Mouse (Mus musculus) hindbrain, embryonic 13.5 days (tissue): ENCODE measurements around the gene Inpp1. TPM values are rescaled to one million over a fixed set of nuclear protein-coding genes. Genes with fewer than 3 reads are reported as not detected.

Source experiments
- ATAC-seq: fragments of 200-750 bp; cut with Nextera tagmentation; 2 replicates; pipeline ENCODE4 v1.8.0; 2017; ENCODE audit warnings: moderate TSS enrichment; ENCODE audit not compliant: low FRiP score
- H3K27ac ChIP-seq: fragments of 300-500 bp; sonication (generic); 2 replicates; pipeline ENCODE4 v1.5.1; 2015; ENCODE audit warnings: inconsistent platforms, mild to moderate bottlenecking, moderate library complexity
- H3K27me3 ChIP-seq: fragments of 300-500 bp; sonication (generic); 2 replicates; pipeline ENCODE4 v1.6.1; 2015; ENCODE audit warnings: mild to moderate bottlenecking, inconsistent platforms
- H3K36me3 ChIP-seq: fragments of 300-500 bp; sonication (generic); 2 replicates; pipeline ENCODE4 v1.6.1; 2015; ENCODE audit warnings: mild to moderate bottlenecking, inconsistent platforms
- H3K4me1 ChIP-seq: fragments of 300-500 bp; sonication (generic); replicated peaks from 2 replicates; pipeline ENCODE4 v1.6.1; 2015; ENCODE audit warnings: inconsistent platforms
- H3K4me2 ChIP-seq: fragments of 300-500 bp; sonication (generic); 2 replicates; pipeline ENCODE4 v1.6.1; 2015; ENCODE audit warnings: inconsistent platforms, mild to moderate bottlenecking, moderate library complexity
- H3K4me3 ChIP-seq: fragments of 300-500 bp; sonication (generic); 2 replicates; pipeline ENCODE4 v1.5.1; 2015; ENCODE audit warnings: mild to moderate bottlenecking, inconsistent platforms
- H3K9ac ChIP-seq: fragments of 300-500 bp; sonication (generic); 2 replicates; pipeline ENCODE4 v1.6.1; 2015; ENCODE audit warnings: mild to moderate bottlenecking, inconsistent platforms
- H3K9me3 ChIP-seq: fragments of 300-500 bp; sonication (generic); 2 replicates; pipeline ENCODE4 v1.6.1; 2016; ENCODE audit warnings: inconsistent platforms
- WGBS: fragments of 180-500 bp; shearing (Covaris S2); methylation state at CpG from one replicate; pipeline ENCODE4 v1.1.7; 2015; 5-methylcytosine and 5-hydroxymethylcytosine counted together
- polyA plus RNA-seq: library from polyadenylated mRNA; unstranded; fragments of >200 nt; fragmentation: Nextera tagmentation; extraction: Ambion mirVana; gene quantifications from 2 replicates; pipeline ENCODE4 v1.2.1, GENCODE M21; 2015

Gene Inpp1
- polyA plus RNA-seq, 1 experiment from 2014 or later = 23.9 TPM

DNA sequence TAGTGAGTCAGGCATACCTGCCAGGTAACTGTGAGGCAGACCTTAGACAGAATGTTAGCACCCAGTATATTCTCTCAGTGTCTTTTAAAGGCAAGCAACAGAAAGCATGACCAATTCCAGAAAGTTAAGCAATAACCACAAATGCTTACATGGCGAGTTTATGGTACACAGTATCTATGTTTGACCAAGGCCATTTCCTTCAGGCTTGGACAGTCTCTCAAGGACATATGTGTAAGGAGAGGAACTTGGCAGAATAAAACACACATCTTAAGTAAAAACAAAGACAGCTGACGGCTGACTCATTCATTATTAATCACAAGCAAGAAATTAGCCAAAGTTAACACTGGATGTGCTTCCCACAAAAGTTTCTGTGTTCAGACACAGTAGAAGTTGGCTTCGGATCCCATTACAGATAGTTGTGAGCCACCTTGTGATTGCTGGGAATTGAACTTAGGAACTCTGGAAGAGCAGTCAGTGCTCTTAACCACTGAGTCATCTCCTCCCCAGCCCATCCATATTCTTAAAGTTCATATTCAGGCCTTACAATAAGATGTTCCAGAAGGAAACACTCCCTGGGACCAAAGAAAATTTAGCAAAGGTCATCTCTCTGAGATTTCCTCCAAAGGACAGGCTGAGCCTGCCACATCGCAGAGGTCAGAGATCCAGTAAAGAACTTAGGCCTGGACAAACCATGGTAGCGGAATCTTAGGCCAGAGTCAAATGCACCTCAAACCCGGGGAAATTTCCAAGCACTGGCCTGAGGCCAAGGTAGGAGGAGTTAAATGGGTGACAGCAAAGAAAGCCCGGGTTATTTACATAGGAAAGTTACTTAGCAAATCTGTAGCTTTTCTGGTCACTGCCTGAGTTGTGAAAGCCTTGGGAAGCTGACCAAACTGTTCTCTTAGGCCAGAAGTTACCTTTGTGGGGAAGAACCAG is 52.0 kb downstream of the Inpp1 start:
- no peaks in the 10 kb centered on the region for H3K27me3 ChIP-seq
- 80% methylated on average over 7 of the region's 7 CpGs for WGBS
- no peak overlapping the region for H3K4me2 ChIP-seq
- no peak overlapping the region for H3K4me3 ChIP-seq
- no peak for ATAC-seq
- no peak overlapping the region for H3K27ac ChIP-seq
- no peaks in the 10 kb centered on the region for H3K4me1 ChIP-seq
- H3K9ac ChIP-seq = no peak overlapping the region
- no peaks in the 10 kb centered on the region for H3K9me3 ChIP-seq
- H3K36me3 ChIP-seq = no peaks in the 10 kb centered on the region

DNA sequence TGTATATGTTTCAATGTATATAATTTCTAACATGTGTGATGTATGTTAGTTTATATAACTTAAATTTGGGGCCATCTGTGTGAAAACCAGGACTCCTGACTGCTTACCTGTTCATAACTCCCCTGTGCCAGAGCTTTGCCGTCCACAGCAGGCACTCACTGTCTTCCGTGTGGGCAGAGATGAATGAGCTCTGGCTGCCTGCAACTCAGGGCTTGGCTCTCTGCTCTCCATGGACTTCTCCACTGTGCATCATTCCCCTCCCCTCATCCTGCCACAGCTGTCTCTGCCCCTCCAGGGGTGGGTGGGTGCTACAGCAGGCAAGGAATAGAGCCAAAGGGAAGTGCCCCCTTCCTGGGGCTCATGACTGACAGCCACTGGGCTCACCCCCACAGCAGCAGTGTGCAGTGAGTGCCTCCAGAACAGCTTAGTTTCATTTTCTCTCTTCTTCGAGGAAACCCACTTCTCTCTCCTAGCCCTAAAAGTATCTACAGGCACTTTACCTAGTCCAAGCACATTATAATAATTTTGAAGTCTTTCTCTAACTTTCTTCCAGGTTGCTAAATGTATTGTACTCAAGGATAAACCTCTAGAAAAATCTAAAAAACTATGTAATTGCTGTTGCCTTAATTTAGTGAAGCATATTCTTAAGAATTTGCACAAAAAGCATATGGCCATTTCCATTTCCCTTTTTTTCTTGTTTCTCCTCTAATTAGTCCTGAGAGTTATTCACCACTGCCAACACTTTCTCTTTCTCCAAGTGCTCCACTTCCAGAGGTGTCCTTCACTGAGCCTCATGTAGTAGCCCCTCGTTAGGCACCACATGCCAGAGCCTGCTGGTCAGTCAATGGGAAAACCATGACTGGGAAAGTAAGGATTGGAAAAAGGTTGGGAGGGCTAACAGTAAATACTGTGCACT is 53.3 kb downstream of the Inpp1 start:
- H3K27ac ChIP-seq = no peak overlapping the region
- 79% methylated on average over 4 of the region's 4 CpGs for WGBS
- no peaks in the 10 kb centered on the region for H3K4me1 ChIP-seq
- no peak overlapping the region for H3K4me2 ChIP-seq
- H3K4me3 ChIP-seq = no peak overlapping the region
- H3K27me3 ChIP-seq = no peaks in the 10 kb centered on the region
- H3K36me3 ChIP-seq = no peaks in the 10 kb centered on the region
- H3K9ac ChIP-seq = no peak overlapping the region
- ATAC-seq = no peak
- no peaks in the 10 kb centered on the region for H3K9me3 ChIP-seq

DNA sequence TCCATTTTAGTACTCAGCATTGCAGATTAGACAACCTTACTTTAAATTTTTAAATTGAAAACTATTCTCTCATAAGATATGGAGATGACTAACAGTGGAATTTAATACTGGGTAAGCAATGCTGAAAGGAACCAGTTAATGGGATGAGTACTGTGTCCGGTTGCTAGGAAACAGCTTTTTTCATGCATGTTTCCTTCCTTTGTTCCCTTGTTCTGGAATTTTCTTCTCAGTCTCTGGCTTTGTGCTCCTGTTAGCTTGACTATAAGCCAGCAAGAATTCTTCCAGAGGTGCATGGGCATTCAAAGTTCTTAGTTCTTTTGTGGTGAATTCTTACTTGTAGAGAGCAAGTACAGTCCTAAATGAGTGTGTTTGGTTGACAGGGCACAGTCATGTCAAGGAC is 59.3 kb downstream of the Inpp1 start:
- H3K4me1 ChIP-seq = no peaks in the 10 kb centered on the region
- H3K27me3 ChIP-seq = no peaks in the 10 kb centered on the region
- no peak for ATAC-seq
- H3K27ac ChIP-seq = no peak overlapping the region
- no peak overlapping the region for H3K4me2 ChIP-seq
- no peak overlapping the region for H3K9ac ChIP-seq
- H3K4me3 ChIP-seq = no peak overlapping the region
- H3K9me3 ChIP-seq = no peaks in the 10 kb centered on the region
- H3K36me3 ChIP-seq = no peaks in the 10 kb centered on the region
- WGBS = 68% methylated on average over 1 of the region's 1 CpGs

DNA sequence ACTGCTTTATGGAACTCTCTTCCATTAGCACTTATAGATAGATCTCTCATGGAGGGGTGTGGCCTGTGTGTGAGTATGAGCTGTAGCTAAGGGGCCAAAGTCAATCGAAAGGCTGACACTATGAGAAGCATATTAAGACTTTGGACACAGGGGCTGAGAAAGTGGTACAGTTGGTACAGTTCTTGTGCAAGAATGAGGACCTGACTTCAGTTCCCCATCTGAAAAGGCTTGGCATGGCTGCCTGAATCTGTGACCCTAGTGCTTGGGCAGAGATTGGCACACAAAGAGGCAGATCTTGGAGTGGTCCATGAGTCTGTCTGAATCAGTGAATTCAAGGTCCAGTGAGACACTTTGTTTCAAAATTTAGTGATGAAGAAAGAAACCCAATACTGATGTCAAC is 63.2 kb downstream of the Inpp1 start:
- Histone ChIP-seq H3K27ac (no peak overlapping the region), H3K36me3 (no peaks in the 10 kb centered on the region)
- WGBS = 94% methylated on average over 1 of the region's 1 CpGs

DNA sequence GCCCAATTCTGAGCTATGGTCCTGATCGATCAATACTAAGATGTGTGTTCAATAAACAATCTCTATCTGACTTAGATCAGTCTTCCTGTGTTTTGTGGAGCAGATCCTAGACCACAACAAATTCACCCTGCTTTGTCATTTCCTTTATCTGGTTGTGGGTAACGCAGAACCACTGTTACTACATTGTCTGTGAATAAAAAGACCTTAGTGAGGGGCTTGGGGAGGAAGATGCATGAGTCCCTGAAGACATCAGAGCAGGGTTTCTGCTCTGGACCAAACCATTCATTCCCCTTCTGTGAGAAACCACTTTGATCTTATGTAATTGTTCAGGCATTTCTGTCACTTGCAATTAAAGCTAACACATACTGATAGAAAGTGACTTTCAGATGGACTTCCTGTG is 63.7 kb downstream of the Inpp1 start:
- 78% methylated on average over 2 of the region's 2 CpGs for WGBS

More for the DNA sequence above, 63.2 kb downstream of the Inpp1 start:
- H3K4me2 ChIP-seq = no peak overlapping the region
- no peak for ATAC-seq
- H3K27me3 ChIP-seq = no peaks in the 10 kb centered on the region
- H3K4me3 ChIP-seq = no peak overlapping the region
- H3K9ac ChIP-seq = no peak overlapping the region
- no peaks in the 10 kb centered on the region for H3K4me1 ChIP-seq
- no peaks in the 10 kb centered on the region for H3K9me3 ChIP-seq

DNA sequence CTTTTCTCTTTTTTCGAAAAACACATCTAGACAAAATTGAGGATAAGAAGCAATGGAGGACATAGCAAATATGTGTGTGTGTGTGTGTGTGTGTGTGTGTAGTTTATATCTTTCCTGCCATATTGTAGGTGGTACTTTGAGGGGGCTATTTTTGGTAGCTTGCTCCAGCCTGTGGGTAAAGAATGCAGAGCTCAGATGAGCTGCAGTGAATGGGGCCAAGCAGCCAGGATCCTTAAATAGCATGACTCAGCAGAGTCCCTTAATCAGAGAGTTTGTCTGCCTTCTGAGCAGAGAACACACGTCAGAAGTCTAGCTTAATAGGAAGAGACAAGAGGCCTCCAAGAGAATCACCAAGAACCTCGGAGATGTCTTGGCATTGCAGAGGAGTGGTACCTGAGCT is 64.8 kb downstream of the Inpp1 start:
- Histone ChIP-seq H3K9ac (no peak overlapping the region), H3K4me3 (no peak overlapping the region), H3K4me1 (no peaks in the 10 kb centered on the region), H3K27ac (no peak overlapping the region), H3K4me2 (no peak overlapping the region), H3K27me3 (no peaks in the 10 kb centered on the region), H3K9me3 (no peaks in the 10 kb centered on the region), H3K36me3 (no peaks in the 10 kb centered on the region)
- WGBS = 77% methylated on average over 3 of the region's 3 CpGs
- ATAC-seq = no peak

More for the DNA sequence above, 63.7 kb downstream of the Inpp1 start:
- H3K9me3 ChIP-seq = no peaks in the 10 kb centered on the region
- no peak overlapping the region for H3K9ac ChIP-seq
- H3K27me3 ChIP-seq = no peaks in the 10 kb centered on the region
- no peak overlapping the region for H3K4me3 ChIP-seq
- no peak for ATAC-seq
- no peak overlapping the region for H3K27ac ChIP-seq
- H3K36me3 ChIP-seq = no peaks in the 10 kb centered on the region
- no peak overlapping the region for H3K4me2 ChIP-seq
- H3K4me1 ChIP-seq = no peaks in the 10 kb centered on the region

DNA sequence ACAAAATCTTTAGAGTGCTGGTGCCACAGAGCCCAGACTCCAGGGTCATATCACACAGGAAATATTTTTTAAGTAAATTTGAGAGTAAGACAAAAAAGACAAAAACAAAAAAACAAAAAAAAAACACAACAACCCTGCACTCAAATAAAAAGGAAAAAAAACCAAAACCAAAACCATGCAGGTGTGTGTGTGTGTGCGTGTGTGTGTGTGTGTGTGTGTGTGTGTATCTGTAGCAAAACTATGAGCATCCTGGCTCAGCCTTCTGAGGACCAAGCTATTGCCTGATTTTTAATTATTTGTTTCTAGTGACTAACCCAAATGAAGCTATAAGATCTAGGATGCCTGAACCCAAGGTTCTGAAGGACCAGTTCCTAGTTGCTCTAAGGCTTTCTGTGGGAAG is 65.9 kb downstream of the Inpp1 start:
- Histone ChIP-seq H3K4me3 (no peak overlapping the region), H3K36me3 (no peaks in the 10 kb centered on the region), H3K9me3 (no peaks in the 10 kb centered on the region), H3K27ac (no peak overlapping the region), H3K9ac (no peak overlapping the region), H3K4me2 (no peak overlapping the region), H3K27me3 (no peaks in the 10 kb centered on the region), H3K4me1 (no peaks in the 10 kb centered on the region)
- no peak for ATAC-seq
- 100% methylated on average over 1 of the region's 1 CpGs for WGBS

DNA sequence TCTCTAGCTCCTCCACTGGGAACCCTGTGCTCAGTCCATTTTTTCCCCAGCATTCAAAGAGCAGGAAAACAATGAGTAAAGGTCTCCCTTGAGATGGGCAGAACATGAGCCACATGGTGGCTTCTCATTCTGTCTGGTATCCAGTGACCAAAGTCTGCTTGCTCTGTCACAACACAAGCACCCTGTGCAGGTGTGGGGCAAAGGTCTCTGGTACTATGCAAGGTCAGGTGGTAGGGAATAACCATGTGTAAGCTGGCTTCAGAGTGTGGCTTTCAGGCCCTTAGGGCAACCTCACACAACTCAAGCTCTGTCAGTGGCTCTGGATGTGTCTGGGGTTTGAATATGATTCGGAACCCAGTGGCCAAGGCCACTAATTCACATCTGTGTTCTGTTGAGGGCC is 67.5 kb downstream of the Inpp1 start:
- Histone ChIP-seq H3K4me1 (no peaks in the 10 kb centered on the region), H3K9me3 (no peaks in the 10 kb centered on the region), H3K9ac (no peak overlapping the region), H3K27me3 (no peaks in the 10 kb centered on the region), H3K36me3 (no peaks in the 10 kb centered on the region), H3K4me2 (no peak overlapping the region), H3K27ac (no peak overlapping the region), H3K4me3 (no peak overlapping the region)
- WGBS = 92% methylated on average over 1 of the region's 1 CpGs
- no peak for ATAC-seq

DNA sequence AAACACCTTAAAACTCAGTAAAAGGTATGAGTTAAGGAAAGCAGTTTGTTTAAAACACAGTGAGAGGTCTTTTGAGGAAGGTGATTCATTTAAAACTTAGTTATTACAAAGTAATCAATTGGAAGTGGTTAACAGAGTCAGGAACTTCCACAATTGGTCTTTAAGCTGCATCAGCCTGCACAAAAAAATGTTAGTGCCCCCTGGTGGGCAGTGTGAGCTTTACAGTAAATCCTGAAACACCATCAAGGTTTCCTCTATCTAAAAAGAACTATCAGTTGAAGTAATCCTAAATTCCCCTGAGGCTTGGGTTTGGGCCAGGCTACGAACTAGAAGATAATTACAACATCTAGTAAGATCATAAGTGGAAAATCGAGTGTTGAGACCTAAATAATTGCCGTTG is 69.2 kb downstream of the Inpp1 start:
- Histone ChIP-seq H3K9ac (no peak overlapping the region), H3K9me3 (no peaks in the 10 kb centered on the region), H3K27ac (no peak overlapping the region), H3K27me3 (no peaks in the 10 kb centered on the region), H3K36me3 (no peaks in the 10 kb centered on the region), H3K4me2 (no peak overlapping the region), H3K4me1 (no peaks in the 10 kb centered on the region), H3K4me3 (no peak overlapping the region)
- no peak for ATAC-seq
- WGBS = 32% methylated on average over 3 of the region's 3 CpGs

DNA sequence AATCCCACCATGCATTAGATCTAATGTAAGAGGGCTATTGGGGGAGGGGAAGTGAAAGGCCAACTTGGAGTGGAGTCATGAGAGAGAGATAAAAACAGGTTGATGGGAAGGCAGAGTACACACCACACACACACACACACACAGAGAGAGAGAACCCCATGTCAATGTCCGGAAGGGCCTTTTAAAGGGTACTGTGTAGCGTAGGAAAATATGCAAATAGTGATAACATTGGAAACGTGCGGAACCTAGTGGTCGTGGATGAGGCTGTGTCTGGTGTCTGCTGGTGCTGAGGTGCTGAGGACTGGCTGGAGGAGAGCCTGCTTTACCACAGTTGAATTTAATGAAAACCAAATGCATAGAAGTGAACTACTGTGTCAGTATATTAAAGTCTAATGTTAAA is 74.9 kb downstream of the Inpp1 start:
- H3K4me3 ChIP-seq = no peak overlapping the region
- H3K27me3 ChIP-seq = no peaks in the 10 kb centered on the region
- no peaks in the 10 kb centered on the region for H3K4me1 ChIP-seq
- H3K36me3 ChIP-seq = no peaks in the 10 kb centered on the region
- no peaks in the 10 kb centered on the region for H3K9me3 ChIP-seq
- H3K27ac ChIP-seq = no peak overlapping the region
- no peak overlapping the region for H3K9ac ChIP-seq
- ATAC-seq = no peak
- no peak overlapping the region for H3K4me2 ChIP-seq
- WGBS = 90% methylated on average over 5 of the region's 5 CpGs
